Mouse (Mus musculus) cerebellum, adult 11 months (tissue): ENCODE results near the gene Rfxank.

ENCODE experiments used
- DNase-seq: peaks from one replicate; pipeline ENCODE4 v3.0.0; 2022

Rfxank gene

DNA sequence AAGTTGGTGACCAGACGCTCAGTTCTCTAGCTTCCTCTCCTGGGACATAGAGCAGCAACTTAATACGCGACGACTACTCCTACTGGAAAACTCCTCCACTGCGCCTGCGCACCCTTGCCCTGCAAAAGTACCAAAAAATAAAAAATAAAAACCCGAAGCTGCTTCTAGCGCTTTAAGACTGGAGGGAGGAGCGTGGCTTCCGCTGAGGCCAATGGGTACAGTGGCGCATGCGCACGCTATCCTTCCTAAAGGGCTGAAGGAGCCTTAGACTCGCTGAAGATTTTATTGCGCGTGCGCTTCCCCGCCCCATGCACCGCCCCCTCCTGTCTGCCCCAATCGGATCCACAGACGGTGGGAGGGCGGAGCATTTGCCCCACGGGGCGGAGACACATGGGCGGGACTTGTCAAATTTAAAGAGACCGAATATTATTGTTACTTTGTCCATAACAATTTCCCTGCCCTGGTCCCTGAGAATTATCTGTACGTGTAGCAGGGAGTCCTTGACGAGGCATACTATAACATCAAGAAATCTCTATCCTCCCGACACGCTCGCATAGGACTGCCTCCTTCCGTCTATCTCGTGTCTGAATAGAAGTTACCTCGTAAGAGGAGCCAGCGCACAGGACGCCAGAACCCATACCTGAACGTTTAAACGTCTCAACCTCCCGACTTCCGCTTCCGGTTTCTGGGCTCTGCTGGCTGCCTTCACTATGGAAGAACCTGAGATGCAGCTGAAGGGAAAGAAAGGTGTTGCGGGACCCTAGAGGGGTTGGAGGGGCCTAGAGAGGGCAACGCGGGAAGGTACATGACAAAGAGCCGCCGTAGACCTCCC lies at the start of gene Rfxank, which contains the start of the genes Borcs8 and Mef2b:
Gene Rfxank, minus strand, starts transcription at position 129 of the 832 bp plus-strand sequence.
Gene Borcs8, plus strand, starts transcription at position 474 of the 832 bp plus-strand sequence.
Gene Mef2b, plus strand, starts transcription at position 686 of the 832 bp plus-strand sequence.
- peak; percentile 100 for DNase-seq

DNA sequence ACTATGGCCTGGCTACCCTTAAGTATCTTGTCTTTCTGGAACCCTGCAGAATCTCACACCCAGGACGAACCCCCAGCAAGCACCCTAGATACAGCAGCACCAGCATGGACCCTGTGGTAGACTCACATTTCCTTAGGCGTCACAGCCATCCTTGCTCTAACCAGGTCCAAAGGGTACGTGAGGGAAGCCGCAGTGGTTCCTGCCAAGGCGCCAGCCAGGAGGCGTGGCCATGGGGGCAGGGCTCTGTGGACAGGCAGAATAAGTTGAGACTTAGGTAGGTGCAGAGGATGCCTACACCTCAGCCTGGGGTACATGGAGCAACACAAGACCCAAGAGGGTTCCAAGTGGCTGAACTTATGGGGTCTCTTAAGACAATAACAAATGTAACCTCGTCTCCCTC lies 49.8 kb upstream of the Rfxank start:
- no peak for DNase-seq

DNA sequence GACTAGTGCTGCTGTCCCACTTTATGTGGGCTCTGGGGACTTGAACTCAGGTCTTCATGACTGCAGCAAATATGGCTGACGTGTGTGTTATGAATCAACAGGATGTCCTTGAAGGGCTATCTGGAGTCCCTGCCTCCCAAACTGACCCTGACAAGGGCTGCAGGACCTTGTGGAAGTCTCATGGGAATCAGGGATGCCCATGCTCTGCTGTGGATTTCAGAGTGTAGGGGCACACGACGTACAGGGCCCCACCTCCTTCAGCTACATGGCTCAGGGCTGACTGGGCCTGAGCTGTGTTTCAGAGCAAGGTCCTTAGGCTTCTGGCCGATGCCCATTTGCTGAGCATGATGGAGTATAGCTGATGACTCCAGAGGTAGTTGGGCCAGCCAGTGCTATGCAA lies 44.2 kb upstream of the Rfxank start:
- no peak for DNase-seq

DNA sequence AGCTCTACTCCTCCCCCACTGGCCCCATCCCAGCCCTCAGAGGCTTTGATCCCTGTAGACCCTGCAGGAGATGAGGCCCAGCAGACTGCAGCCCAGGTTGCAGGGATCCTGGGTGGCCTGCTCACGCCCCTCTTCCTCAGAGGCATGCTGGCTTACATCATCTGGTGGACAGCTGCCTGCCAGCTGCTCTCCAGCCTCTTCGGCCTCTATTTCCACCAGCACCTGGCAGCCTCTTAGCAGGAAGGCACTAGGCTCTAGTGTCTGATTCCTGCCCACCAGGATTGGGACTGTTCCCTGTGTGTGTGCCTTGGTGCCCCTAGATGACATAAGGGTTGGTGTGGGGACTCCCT lies 42.9 kb upstream of the Rfxank start:
- no peak for DNase-seq

DNA sequence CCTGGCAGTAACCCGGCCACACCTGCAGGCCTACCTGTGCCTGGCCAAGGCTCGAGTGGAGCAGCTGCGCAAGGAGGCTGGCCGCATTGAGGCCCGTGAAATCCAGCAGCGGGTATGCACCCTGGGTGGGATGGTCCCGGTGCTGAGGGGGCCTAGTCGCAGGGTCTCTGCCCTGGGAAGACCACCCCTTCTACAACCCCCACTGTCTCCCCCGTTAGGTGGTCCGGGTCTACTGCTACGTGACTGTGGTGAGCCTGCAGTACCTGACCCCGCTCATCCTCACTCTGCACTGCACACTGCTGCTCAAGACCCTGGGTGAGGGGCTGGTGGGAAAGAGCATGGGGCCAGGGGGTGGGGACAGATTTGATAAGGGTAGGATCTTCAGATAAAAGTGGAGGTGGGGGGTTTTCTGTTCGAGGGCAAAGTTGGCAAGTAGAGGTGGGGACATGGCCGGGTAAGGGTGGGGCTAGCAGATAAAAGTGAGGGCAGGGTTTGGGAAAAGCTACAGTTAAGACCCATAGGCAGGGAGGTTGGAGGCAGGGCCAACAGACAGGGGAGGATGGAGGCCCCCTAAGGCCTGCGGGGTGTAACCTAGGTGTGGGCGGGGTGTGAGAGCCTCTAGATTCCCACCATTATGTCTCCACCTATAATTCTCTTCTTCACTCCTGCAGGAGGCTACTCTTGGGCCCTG lies 42.4 kb upstream of the Rfxank start:
- no peak for DNase-seq

DNA sequence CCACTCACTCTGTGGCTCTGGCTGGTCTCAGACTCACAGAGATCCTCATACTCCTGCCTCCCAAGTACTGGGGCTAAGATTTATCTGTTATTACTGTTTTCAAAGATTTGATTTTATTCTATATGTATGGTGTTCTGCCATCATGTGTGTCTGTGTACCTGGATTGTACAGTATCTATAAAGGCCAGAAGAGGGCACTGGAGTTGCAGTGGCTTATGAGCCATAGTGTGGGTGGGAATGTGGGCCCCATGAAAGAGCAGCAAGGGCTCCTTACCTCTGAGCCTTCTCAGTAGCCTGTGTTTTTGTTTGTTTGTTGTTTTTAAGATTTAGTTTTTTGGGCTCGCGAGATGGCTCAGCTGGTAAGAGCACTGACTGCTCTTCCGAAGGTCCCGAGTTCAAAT lies 40.1 kb upstream of the Rfxank start:
- DNase-seq: no peak

DNA sequence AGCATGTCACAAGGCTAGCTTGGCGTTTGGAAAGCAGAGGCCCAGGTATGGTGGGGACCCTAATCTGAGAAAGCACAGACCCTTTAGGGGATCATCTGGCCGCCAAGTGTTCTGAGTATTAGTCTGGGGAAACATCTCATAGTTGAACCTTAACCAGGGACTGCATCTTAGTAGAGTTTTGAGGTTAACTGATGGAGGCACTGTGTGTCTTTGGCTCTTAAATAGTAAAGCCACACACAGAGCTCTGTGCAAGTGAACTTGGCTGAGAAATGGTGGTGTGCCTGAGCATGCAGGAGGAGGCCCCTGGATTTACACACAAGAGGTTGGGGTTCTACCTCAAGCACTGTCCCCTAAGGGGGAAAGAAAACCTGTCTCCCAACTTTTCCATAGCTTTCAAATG lies 39.3 kb upstream of the Rfxank start:
- DNase-seq: no peak

DNA sequence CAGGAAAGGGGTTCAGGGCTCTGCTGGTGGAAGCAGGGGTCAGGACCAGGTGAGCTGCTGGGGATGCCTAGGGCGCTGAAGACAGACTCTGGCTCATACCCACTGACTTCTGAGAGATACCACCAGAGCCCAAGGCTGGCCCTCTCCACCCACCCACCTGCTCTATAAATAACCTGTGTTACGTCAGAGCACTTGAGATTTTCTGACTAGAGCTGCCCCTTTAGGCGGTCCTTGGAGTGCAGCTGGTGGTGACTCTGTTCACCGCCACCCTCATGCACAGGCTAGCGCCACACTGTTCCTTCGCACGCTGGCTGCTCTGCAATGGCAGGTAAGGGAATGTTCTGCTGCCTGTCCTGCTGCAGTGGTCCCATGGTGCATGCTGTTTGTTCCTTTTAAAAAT lies 35.1 kb upstream of the Rfxank start:
- DNase-seq: no peak

DNA sequence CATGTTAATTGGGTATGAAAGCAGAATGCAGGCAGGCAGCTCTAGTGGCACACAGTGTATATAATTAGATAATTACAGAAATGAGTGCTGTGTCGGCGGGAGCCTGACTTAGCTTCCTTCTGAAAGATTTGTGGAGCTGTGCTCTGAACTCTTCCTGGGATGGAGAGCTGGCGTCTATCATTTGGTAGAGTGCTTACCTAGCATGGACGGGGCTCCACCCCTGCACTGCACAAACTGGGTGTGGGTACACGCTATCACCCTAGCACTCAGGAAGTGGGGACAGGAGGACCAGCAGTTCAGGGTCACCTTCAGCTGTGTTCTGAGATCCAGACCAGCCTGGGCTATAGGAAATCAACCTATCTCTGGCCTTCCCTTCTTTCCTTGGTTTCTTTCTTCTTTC lies 34.4 kb upstream of the Rfxank start:
- no peak for DNase-seq

DNA sequence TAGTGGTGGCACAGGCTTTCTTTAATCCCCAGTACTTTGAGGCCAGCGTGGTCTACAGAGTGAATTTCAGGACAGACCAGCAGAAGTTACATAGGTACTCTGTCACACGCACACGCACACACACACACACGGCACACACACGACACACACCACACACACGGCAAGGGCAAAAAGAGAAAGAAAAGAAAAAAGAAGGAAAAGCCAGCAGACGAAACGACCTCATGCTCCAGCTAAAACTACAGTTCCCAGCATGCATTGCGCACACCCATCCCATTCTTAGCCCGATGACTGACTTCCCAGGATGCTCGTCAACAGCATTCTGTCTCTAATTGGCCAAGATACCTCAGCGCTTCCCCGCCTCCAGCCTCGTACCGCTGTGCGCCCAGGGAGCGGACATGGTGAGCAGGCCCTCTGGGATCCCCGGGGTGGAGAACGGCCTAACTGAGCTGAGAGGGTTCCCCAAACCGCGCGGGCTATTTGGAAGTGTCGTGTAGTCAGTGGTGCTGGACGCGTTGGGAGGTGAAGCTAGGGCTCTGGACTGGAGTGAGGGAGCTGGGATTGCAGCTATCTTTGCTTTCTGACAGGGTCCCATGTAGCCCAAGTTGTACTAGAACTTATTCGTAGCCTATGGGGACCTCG lies 33.2 kb upstream of the Rfxank start, which contains the start of gene Tmem161a:
Gene Tmem161a, plus strand, starts transcription at position 314 of the 639 bp plus-strand sequence.
- DNase-seq: peak; percentile 87

DNA sequence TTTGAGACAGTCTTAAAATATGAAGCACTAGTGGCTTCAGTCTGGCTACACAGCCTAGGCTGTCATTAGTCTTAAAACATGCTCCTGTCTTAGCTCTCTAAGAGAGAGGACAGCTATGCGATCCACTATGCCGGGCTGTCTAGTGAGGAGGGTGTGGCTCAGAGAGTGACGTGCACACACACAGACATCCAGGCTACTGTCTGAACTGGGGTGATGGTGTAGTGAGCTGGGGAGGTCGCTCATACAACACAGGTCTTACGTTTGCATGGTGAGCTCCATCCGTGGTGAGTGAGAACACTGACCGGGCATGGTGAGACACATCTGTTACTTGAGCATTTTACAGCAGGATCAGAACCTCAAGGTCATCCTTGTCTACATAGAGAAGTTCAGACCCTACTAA lies 32.3 kb upstream of the Rfxank start:
- DNase-seq: no peak

DNA sequence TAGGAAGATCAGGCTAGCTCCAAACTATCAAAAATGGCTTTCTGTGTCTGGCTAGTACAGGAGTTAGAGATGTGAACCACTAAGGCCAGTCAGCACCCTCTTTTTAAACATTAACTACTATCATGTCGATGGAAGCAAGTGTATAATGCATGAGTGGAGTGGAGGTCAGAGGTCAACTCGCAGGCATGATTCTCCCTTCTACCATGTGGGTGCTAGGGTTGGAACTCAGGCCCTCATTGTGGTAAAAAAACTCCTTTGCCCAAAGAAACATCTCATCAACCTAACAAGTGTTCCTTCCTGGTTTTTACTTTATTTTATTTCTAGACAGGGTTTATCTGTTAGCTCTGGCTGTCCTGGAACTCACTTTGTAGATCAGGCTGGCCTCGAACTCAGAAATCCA lies 31.8 kb upstream of the Rfxank start:
- DNase-seq: no peak

DNA sequence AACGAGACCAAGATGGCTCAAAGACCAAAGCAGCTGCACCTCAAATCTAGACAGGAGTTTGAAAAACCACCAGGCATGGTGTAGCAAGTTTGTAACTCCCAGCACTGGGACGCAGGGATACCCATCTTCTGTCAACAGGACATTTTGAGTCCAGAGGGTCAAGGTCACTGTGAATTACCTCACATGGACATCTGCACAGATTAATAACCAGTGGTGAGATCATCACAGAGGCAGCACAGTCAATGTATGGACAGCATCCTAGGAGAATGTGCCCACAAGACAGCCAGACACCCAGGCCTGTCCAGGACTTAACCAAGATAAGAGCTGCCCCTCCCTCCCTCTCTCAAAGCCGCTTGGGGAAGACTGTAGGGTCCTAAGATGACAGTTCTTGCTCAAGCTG lies 31.2 kb upstream of the Rfxank start:
- no peak for DNase-seq

DNA sequence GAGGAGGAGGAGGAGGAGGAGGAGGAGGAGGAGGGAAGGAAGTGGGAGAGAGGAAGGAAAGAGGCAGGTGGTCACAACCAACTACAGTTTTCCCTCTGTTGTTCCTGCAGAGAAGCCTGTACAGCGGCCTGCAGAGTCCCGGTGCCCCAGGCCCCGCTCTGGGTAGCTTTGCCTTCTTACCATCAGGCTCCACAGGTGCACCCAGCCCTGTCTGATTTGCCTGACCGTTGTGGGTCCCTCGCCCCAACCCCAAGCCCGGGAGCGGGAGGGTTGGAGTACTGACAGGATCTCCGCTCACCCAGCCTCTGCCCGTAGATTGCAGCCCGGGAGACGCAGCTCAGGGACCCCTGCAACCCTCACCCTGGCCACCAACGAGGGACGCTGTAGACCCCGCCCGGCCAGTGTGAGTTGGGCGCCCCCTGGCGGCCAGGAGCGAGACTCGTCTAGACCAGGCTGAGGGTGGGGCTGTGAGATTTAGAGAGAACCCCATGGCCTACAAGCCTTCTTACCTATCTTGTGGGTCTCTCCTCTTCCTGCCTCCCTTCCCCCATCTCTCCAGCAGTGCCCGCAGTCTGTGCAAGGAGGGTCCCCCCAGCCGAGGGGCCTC lies 27.7 kb upstream of the Rfxank start:
- peak; percentile 53 for DNase-seq

DNA sequence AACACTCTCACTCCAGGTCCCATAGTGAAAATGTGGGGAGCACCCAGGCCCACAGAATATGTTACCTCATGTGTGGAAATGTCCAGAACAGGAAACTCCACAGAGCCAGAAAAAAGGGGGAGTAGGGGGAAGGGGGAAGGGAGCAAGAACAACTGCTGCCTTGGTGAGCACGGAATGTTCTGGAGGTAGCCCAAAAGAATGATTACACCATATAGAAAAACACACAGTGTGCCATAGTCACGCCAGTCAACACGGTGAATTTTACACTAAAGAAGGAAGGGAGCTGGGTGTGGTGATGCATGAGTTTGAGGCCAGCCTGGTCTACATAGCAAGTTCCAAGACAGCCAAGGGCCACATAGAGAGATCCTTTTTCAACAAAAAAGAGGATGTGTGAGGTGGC lies 24.4 kb upstream of the Rfxank start:
- DNase-seq: no peak

DNA sequence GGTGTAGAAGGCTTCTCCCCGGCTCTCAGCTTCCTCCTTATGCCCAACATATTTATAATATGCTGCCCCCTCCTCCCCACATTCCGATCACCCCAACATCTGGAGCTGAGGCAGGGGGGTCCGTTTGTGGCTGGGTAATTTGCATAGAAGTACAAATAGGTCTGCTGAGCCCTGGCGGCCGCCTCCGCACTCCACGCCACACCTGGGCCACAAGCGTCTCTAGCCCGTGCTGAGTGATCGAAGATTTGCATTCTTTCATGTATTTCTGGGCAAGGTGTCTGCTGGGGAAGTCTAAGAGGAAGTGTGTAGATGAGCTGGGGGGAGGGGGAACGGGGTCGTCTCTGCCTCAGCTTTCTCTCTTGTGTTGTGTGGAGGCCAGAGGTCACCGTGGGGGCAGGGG lies 21.1 kb upstream of the Rfxank start:
- no peak for DNase-seq

DNA sequence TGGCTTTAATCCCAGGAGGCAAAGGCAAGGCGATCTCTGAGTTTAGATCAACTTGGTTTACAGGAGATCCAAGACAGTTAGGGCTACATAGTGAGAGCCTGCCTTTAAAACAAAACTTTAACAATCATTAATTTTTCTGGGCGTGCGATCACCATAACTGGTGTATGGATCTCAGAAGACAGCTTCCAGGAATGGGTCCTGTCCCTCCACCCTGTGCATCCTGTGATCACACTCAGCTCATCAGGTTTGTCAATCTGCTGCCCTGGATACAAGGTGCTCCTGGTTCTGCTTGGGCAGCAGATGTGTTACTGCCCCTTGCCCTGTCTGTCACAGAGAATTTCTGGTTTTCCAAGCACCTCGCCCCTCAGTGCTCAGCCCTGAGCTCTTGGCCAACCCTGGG lies 20.3 kb upstream of the Rfxank start:
- DNase-seq: no peak

DNA sequence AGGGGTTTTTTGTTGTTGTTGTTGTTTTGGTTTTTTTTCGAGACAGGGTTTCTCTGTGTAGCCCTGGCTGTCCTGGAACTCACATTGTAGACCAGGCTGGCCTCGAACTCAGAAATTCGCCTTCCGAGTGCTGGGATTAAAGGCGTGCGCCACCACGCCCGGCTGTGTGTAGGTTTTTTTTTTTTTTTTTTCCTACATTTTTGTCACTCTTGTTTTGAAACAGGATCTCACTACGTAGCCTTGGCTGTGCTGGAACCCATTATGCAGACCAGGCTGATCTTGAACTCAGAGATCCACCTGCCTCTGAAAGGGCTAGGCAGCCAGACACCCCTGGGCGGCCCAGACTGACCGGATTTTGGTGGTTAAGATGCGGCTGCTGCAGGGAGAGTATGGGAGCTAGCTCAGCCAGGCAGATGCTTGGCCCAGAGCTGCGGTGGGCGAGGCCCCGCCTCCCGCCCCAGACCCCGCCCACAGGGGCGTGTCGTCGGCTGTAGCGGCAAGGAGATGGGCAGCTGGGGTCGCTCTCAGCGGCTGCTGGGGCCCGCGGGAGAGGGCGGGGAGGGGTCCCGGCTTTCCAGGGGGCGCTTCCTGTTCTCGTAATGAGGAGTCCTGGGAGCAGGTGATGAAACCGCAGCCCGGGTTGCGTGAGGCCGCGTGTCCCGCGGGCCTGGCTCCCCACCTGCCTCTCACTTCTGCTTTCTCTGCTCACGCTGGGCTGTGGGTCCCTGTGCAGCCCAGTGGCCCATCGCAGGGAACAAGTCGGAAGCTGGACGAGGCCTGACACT lies 19.3 kb upstream of the Rfxank start:
- DNase-seq: peak; percentile 29

DNA sequence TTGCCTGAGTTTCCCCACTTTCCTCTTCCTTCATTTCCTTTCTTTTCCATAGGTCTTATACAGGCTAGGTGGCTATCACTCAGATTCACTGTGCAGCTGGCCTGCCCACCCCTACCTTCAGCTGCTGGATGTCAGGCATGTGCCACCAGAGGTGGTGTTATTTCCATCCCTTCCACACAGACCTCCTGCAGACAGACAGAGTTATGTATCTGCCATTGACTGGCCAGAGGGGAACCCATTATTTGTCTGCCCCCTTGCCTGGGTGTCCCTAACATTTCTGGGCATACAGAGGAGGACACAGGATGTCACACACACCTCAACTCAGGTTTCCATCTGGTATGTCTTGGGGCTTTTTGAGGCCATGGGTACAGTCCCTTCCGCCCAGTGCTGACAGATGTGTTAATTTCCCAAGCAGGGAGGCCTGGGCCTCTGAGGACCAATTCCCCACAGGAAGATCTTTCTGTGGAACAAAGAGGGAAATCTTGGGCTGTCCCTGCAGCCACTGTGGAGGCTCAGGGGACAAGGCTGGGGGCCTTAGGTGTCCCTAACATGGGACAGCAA lies 18.4 kb upstream of the Rfxank start:
- no peak for DNase-seq

DNA sequence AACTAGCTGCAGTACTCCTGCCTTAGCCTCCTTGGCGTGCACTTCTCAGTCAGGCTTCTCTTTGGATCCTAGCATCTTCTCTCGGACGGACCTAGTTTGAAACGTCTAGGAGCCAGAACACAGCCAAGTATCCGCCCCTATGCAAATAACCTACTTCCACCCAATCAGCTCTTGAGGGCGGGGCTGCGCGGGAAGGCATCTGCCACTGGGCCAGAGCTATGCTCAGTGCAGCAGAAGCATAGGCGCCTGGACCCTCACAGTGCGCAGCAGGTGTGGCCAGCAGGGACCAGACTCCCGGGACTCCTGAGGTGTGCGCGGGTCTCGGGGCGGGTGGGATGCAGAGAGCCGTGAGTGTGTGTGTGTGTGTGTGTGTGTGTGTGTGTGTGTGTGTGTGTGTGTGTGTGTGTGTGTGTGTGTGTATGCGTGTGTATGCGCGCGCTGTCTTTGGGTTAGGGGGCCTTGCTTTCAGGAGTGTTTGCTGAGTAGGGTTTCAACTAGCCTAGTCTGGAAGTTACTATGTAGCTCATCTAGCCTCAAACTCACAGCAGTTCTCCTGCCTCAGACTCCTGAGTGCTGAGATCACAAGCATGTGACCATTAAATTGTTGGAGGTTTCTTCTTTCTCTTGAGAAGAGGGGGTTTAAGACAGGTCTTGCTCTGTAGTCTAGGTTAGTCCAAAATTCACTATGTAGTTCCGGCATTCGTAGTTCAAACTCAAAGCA lies 13.7 kb upstream of the Rfxank start:
- DNase-seq: no peak

DNA sequence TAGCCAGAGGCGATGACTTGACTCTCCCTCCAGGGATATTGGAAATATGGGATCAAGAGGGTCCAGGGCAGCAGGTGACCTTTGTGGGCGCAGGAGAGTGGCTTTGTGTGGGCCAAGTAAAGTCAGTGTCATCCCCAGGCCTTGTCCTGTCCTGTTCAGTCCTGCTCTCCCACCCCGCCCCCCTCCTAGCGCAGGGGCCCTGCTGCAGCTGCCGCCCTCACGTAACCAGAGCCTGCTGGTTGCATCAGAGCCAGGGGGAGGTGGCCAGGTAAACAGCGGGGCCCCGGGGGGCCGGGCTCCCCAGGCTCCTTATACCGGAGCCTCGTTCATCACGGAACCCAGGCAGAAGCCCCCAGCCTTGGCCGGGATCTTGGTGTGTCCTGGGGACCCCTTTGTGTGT lies 11.2 kb upstream of the Rfxank start:
- no peak for DNase-seq
